Mouse (Mus musculus) retina, adult 2 months (tissue): ENCODE data around the gene Mtmr14.

Experiments used
- DNase-seq: peaks from one replicate; pipeline ENCODE4 v3.0.0-alpha.2; 2012; ENCODE audit warnings: low read depth, low spot score

Gene Mtmr14

GRCm38 (mm10) chr6:113281676-113282075 is 44.0 kb downstream of the Mtmr14 start:
- DNase-seq, result no peak

DNA sequence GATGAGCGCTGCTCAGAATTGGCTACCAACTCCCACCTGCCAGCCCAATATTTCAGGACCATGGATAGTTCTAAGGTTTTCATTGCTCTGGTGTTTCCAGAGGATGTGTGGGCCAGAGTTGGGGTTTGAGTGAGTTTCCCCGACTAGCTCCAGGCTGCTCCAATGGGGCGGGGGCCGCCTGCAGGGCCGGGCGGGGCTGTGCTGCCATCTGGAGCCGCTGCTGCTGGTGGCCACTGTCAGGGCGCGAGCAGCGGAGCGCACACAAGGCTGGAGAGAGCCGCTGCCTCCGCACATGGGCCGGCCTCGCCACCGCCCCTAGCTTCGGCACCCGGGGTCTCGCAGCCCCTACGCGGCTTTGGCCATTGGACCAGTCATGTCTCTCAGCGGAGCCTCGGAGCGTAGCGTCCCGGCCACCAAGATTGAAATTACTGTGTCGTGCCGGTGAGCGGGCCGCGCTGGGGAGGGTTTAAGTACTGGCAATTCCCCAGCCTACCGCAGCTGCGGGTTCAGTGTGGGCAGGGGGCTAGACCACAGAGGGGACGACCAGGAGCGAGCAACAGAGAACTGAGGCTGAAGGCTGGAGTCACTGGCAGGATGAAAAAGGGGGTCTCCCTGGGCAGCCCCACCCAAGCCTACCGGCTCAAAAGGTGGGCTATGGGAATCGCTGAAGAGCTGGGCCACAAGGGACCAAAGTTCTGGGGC is 44.6 kb downstream of the Mtmr14 start, which contains the start of gene Cpne9:
TSS of gene Cpne9 (plus strand) at position 207 of the 702 bp plus-strand sequence.
- no peak for DNase-seq

DNA sequence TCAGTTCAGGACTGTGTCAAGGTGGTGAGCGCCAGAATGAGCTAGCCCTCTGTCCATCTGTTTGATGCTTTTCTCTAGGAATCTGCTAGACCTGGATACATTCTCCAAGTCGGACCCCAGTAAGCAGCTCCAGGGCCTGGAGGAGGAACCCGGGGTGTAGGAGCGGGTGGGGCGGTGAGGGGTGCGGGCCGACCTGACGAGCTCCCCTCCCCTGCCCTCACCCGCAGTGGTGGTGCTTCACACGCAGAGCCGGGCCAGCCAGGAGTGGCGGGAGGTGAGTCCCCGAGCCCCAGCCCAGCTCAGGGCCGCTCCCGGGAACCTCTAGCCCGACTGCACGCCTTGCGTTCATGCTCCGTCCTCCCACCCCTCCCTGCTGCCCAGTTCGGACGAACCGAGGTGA is 45.3 kb downstream of the Mtmr14 start:
- no peak for DNase-seq

DNA sequence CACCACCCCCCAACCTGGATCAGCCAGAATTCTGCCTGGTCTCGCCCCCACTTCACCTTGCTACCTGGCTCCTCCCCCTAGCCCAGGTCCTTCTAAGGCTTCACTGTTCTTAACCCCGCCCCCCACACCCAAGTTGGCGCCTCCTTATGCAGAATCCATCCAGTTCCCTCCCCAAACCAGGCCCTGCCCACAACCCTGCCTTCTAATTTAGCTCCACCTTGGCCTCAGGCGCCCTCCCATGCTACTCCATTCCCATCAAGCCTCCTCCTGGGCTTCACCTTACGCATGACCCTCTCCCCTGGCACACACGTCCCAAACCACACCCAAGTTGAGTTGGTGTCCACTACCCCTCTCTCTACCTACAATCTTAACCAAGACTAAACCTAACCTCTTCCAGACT is 45.9 kb downstream of the Mtmr14 start:
- DNase-seq, result no peak

DNA sequence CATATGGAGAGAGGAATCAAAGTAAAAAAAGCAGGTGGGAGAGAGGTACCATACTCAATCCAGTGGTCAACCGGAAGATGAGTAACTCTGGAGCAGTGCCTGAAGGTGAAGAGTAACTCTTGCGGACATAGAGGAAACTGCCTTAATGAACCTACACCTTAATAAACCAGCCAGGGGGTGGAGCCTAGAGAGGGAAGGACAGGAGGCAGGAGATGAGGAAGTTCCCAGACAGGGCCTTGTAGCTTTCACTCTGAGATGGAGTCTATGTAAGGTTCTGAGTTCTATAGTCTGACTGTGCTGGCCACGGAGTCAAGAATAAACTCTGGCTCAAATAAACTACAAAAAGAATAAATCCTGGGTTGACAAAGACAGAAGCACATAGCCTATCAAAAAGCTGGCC is 47.3 kb downstream of the Mtmr14 start:
- DNase-seq, result no peak

- no peak for DNase-seq
These were observed 48.7 kb downstream of the Mtmr14 start for GRCm38 (mm10) chr6:113286316-113286715.

GRCm38 (mm10) chr6:113287236-113287635 is 49.6 kb downstream of the Mtmr14 start:
- DNase-seq, result no peak

- DNase-seq, result no peak
These were observed 51.7 kb downstream of the Mtmr14 start for GRCm38 (mm10) chr6:113289346-113289745.

GRCm38 (mm10) chr6:113290346-113290745 is 52.7 kb downstream of the Mtmr14 start:
- no peak for DNase-seq

GRCm38 (mm10) chr6:113292938-113293337 is 55.3 kb downstream of the Mtmr14 start:
- DNase-seq, result no peak

- no peak for DNase-seq
These were observed 58.4 kb downstream of the Mtmr14 start for GRCm38 (mm10) chr6:113296046-113296445.

DNA sequence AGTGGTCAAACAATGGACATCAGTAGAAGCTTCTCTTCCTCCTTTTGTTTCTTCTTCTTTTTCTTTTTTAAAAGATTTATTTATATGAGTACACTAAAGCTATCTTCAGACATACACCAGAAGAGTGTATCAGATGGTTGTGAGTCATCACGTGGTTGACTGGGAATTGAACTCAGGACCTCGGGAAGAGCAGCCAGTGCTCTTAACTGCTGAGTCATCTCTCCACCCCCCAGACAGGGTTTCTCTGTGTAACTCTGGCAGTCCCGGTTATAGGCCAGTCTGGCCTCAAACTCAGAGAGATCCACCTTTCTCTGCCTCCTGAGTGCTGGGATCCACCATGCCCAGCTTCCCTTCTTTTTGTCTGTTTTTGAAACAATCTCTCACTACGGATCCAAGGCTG is 59.0 kb downstream of the Mtmr14 start:
- no peak for DNase-seq

DNA sequence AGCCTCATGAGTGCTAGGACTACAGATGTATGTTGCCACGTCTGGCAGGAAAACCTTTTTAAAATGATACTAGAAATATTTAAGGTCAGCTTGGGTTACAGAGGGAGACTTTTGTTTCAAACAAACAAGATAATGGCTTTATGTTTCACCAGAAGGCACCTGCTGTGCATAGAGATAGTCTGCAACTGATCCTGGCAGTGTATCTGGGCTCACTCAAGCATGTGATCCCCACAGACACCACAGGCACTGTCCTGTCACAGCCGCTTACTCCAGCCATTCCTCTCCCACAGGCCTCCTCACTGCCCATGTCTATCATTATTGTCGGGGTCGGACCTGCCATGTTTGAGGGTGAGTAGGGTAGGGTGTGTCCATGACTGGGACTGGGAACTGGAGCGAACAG is 63.7 kb downstream of the Mtmr14 start:
- no peak for DNase-seq

- no peak for DNase-seq
These were observed 64.6 kb downstream of the Mtmr14 start for GRCm38 (mm10) chr6:113302258-113302657.

- DNase-seq, result peak; percentile 94
These were observed 68.8 kb downstream of the Mtmr14 start for GRCm38 (mm10) chr6:113306322-113306985.

DNA sequence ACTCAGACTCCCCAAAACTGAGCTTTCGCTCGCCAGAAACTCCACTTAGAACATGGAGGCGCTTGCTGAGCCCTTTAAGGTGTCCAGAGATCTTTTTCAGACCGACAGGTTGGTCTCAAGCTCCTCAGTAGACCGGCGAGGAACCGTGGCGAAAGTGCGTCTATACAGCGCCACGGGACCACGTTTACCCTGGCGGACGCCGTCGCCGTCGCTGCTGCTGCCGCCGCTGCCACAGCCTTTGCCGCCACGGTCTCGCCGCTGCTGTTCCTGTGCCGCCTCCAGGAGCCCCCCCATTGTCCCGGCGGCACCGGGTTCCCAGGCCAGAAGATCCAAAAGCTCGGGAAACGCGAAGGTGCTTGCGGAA is 69.3 kb downstream of the Mtmr14 start, which contains the start of gene Brpf1:
TSS of gene Brpf1 (plus strand) at position 152 of the 364 bp plus-strand sequence.
- no peak for DNase-seq

DNA sequence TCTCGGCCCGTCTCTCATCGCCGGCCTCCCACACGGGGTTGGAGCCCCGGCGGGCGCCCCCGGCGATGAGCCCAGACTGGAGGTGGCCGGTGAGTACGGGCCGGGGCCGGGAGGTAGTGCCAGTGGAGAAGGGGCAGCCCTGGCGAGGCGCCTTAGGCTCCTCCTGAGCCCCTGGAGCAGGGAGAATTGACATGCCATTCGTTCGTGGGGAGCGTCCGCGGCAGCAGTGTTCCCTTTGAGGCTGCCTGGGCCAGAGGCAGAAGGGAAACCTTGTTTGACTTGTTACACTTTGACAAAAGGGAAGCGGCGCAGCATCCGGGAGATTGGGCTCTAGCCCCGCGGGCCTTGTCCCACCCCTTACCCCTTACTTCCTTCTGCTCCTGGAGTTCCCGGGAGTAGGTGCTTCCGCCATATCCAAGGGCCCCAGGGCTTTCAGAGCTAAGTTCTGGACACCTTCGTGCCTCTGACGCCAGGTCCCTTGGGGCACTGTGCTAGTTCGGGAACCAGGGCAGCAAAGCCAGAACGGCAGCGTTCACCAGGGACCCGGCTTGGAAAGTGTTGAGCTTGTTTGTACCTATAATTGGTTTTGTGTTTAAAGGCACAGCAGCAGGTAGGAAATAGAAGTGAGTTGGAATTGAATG is 70.0 kb downstream of the Mtmr14 start:
- no peak for DNase-seq

DNA sequence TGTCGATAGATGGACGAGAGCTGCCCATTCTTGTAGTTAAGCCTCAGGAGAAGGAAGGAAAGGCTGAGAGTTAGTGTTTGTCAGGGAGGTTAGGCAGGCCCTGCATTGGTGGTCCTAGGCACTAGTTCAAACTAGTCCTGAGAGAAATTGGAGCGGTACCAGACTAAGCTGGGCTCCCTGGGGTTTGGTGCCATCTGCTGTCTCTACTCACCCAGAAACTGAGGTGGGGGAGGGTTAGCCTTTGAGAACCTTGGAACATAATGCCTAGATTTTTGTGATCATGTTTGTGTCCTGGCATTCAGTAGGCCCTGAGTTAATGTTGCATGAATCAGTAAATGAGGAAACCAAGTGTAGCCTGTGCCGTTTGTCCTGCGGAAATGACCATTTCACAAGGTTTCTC is 70.5 kb downstream of the Mtmr14 start:
- no peak for DNase-seq

- DNase-seq, result no peak
These were observed 78.3 kb downstream of the Mtmr14 start for GRCm38 (mm10) chr6:113315972-113316371.

GRCm38 (mm10) chr6:113326533-113327315 is 89.1 kb downstream of the Mtmr14 start, which contains the start of gene Ogg1:
TSS of gene Ogg1 (plus strand) at chr6:113326972.
- peak; percentile 96 for DNase-seq

DNA sequence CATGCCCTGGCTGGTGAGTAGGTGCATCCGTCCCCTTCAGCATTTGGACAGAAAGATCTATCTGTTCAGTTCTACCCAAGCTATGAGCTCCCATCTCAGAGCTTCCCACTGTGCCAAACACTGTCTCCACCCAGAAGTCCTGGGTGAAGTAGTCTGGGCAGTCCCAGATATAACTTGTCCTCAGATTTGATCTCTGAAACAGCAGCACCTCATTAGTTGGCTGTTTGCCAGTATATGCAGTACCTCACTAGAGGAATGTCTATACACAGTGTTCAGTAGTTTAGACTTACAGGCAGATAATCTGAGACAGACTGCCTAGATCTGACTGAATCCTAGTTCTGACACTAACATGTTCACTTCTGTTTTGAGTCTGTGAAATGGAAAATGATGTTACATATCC is 91.8 kb downstream of the Mtmr14 start:
- no peak for DNase-seq

DNA sequence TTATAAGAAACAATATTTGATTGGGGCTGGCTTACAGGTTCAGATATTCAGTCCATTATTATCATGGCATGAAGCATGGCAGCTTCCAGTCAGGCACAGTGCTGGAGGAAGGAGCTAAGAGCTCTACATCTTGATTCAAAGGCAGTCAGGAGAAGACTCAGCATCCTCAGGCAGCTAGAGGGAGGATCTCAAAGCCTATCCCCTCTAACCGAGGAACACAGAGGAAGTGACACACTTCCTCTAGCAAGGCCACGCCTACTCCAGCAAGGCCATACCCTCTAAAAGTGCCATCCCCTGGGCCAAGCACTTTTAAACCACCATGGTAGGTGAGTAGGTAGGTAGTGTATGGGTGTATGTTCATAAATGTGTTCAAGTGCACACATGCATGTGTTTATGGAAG is 92.9 kb downstream of the Mtmr14 start:
- no peak for DNase-seq
